Comparison of ENCODE assay signal across 9 mouse cellular contexts in the genomic region with DNA sequence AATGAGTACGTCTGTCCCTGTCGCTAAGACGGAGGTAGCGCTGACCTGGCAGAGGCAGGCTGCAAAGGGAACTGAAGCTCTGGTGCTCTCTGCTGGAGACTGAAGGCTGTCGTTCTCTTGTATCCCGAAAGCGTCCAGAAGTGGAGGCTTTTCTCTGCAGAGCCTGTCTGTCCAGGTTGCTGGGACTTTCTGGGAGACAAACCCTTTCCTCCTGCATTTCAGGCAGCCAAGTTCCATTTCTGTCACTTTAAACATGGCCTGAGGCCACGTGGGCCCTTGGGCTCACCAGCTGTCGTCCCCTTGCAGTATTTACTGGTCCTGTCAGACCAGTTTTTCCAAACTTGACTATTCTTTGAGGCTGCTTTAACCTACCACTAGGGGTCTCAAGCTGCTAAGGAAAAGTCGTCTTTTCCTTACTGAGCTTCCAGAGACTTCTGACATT.
DNase-seq lines count a peak whose midpoint lies in the region; TF ChIP-seq lines count a peak whose summit lies in the region.
"Had no signal": no experiment of that assay in that cellular context is flagged by ENCODE, and none has a peak within 500 bp of the region (broad histone marks: within the 10 kb centered on the region; RNA-seq: fewer than 3 reads in every experiment).

No protein-coding gene starts in this region.

- peak overlapping the region; percentile 23; the same call in 1 of the 2 replicates for H3K4me3 ChIP-seq in layer of hippocampus, adult 2 months
- H3K4me3 ChIP-seq: neural tube, embryonic 13.5 days had no signal

- H3K27ac ChIP-seq in layer of hippocampus, adult 2 months: 0 out of 2 replicates have a peak overlapping the region, but pooled peaks have one; percentile 10
- H3K27ac ChIP-seq: neural tube, embryonic 13.5 days had no signal

- DNase-seq in layer of hippocampus, adult 2 months (ENCODE audit: low spot score in 2 of 2): peak in 1 of 2 experiments; percentile 39
- no peak for DNase-seq in layer of hippocampus, adult 9-10 months (ENCODE audit: low spot score)
- peak; percentile 56 for DNase-seq in brain, embryonic 14.5 days (ENCODE audit: low read depth)
- DNase-seq in embryo, embryonic 10.5 days (ENCODE audit: low spot score): peak; percentile 41
- peak; percentile 18 to 44 for DNase-seq in kidney, postnatal 25 days
- DNase-seq in retina, postnatal 1 day: peak; percentile 27
- no peak for DNase-seq in yolk sac, embryonic 10.5 days (ENCODE audit: low spot score)
- DNase-seq in gastrocnemius, postnatal 25 days: no peak

- TF ChIP-seq POLR2A in brain, embryonic 14.5 days (IDR thresholded peaks at IDR 0.05; ENCODE audit: borderline replicate concordance, extremely low read depth, insufficient read depth, insufficient read length, poor library complexity, severe bottlenecking): no peak

- peak; percentile 73 for TF ChIP-seq CTCF in layer of hippocampus, adult 2 months (conservative IDR thresholded peaks at IDR 0.05)
- peak; percentile 32; the same call in 1 of the 2 replicates for TF ChIP-seq CTCF in brain, embryonic 14.5 days (IDR thresholded peaks at IDR 0.05; ENCODE audit: borderline replicate concordance, extremely low read depth, insufficient read depth, insufficient read length)

Comparison
In these comparisons a context has a peak if more than half of its experiments do, and no peak if none do; other contexts are left out.
1. DNase-seq: peak in brain, embryonic 14.5 days (single experiment), embryo, embryonic 10.5 days (single experiment), kidney, postnatal 25 days (2 of 2) and retina, postnatal 1 day (single experiment); none in layer of hippocampus, adult 9-10 months (single experiment), yolk sac, embryonic 10.5 days (single experiment) and gastrocnemius, postnatal 25 days (single experiment).